Mouse (Mus musculus) forelimb bud, embryonic 11.5 days (tissue): ENCODE data around the gene Psmb5.

Experiments
- DNase-seq: peaks from one replicate; pipeline ENCODE4 v3.0.0-alpha.2; 2012; ENCODE audit warnings: low read depth, low spot score

The Psmb5 gene

DNA sequence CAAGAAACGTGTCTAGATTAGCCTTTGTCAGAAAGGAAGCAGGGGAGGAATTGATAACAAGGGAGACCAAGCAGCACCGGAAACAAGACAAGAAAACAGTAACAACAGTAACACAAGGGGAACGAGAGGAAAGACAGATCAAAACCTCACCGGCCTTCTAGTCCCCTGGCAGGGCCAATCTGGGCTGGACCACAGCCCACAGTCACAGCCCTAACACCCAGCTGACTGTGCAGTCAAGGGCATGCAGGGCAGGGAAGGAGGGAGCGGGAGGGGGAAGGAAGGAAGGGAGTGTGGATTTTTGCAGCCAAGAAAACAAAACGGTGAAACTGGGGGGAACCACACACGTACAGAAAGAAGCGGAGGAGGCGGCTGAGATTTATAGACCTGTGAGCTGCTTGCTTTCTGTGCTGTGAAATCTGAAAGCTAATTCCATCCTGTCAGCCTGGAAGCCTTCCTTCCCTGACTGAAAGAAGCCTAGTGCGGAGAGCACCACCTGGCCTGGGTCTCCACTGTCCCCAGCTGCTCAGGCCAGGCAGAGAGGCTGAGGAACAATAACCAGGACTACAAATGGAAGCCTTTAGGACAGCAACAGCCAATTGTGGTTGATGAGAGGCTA is 25.4 kb downstream of the Psmb5 start:
- no peak for DNase-seq

DNA sequence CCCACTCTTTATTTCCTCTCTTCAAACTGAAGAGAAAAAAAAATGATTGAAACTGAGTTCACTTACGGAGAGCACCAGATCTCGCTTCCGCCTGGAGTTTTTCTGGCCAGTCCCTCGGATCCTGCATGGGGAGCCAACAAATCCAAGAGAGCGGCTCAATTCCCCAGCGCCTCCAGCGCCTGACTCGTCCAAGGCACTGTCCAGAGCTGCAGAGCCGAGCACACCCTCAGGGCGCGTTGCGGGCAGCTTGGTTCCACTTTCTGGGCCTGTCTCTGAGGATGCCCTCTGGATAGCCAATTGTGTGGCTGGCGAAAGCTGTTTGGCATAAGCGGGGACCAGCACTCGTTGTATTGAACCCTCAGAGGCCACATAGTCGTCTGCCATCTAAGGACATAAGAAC is 26.8 kb downstream of the Psmb5 start:
- DNase-seq, result no peak

DNA sequence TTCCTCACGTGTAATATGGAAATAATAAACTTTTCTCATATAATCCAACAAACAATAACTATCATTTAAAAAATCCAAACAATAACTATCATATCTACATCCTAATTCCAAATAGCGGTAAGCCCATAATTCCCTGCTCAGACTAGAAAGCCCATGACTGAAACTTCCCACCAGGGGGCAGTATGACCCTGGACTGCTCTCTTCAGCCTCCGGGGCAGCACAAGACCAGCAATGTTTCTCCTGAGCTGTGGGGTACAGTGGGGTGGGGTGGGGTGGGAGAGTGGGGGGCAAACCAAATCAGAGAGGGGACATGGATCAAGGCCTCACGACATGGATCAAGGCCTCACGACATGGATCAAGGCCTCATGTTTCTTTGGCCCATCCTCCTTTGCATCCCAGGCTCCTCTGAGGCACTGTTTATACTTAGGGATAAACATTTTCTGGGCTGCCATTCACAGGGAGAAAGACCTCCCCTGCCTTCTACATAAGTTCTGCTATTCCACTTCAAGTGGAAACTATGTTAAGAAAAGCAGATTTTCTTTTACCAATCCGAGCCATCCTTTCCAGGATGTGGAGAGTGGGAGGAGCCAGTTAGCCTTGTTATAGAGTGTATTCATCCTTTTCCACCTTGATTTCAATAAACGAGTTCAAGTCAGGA is 34.0 kb downstream of the Psmb5 start:
- peak; percentile 62 for DNase-seq

DNA sequence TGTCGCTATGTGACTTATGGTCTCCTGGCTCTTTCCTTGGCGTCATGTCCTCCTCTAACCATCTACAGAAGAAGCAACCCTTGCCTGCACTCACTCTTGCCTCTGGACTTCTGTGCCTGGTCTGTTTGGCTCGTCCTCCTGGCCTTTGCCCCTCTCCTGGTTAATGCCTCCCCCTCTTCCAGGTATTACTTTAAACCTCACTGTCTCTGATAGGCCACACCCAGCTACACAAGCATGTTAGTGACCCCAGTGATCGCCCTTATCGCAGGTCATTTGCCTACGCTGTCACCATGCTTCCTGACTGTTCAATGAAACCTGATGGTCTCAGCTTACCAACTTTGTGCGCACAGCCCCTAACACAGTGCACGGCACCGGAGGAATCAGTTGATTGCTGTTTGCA is 35.3 kb downstream of the Psmb5 start:
- no peak for DNase-seq

DNA sequence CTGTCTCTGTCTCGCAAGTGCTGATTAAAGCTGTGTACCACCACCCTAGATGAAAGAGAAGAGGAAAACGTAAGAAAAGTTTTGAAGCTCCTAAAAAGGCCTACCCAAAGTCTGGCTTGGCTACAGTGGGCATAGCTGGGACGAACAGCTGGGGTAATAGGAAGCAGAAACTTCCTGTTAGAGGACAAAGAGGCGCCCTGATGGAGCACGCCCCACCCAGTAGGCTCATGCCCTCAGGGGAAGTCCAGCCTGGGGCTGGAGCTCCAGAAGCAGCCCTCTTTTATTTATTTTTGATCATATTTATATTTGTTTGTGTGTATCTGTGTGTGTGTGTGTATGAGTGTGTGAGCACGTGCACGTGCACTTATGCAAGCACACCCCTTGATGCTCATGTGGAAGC is 38.2 kb downstream of the Psmb5 start:
- DNase-seq, result no peak

DNA sequence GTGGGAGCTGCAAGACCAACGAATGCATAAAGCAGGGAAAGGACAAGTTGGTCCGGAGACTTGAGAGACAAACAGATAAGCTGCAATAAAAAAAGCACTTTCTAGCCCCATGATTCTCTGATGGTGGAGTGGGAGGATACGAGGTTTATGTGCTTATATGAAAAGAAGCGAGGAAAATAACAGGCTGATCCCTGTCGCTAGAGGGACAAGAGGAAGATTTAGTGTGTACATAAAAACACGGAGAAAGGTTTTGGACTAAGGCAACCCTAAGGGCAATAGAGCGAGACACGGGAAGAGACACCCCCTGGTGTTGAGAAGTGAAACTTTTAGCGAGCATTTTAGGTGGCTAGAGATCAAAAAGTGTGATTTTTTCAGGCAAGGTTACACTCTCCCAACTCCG is 39.8 kb downstream of the Psmb5 start:
- DNase-seq, result peak; percentile 71

DNA sequence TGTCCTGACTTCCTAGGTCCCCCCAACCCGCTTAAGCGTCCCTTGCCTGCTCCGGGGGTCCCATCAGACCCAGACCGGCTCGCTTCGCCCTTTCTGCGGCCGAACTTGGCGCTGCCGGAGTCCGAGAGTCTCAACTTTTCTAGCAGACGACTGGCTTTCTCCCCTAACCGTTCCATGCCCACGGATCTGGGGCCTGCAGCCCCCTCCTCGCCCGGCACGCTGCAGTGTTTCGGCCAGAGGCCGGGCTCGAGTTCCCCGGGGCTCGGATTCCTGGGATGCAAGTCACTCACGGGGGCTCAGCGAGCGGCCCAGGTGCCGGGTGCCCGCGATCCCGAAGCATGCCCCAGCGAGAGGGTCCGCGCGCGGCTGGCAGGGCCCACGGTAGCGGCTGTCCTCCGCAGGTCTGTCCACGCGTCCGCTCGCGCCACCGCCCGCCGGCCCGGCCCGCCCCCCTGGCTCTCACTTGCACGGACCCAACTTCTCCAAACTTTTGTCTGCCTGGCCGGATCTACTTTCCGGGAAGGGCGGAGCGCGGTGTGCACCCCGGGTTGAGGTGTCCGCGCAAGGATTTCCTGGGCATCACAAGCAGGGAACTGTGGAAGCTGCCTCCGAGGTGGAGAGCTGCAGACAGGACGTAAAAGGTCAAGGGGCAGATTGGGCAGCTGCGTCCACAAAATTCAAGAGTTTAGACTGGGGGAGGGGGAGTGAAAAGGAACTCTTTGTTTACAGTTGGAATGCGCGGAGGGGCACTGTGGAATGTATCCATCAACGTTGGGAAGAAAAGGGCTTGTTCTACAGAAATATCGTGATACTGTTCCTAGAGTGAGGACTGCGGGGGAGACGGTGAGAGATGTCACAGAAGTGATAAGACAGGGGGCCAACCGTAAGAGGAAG is 40.5 kb downstream of the Psmb5 start, which contains the start of gene Ajuba:
Ajuba (minus strand) TSS at position 470 of the 894 bp plus-strand sequence.
- DNase-seq, result peak; percentile 92

DNA sequence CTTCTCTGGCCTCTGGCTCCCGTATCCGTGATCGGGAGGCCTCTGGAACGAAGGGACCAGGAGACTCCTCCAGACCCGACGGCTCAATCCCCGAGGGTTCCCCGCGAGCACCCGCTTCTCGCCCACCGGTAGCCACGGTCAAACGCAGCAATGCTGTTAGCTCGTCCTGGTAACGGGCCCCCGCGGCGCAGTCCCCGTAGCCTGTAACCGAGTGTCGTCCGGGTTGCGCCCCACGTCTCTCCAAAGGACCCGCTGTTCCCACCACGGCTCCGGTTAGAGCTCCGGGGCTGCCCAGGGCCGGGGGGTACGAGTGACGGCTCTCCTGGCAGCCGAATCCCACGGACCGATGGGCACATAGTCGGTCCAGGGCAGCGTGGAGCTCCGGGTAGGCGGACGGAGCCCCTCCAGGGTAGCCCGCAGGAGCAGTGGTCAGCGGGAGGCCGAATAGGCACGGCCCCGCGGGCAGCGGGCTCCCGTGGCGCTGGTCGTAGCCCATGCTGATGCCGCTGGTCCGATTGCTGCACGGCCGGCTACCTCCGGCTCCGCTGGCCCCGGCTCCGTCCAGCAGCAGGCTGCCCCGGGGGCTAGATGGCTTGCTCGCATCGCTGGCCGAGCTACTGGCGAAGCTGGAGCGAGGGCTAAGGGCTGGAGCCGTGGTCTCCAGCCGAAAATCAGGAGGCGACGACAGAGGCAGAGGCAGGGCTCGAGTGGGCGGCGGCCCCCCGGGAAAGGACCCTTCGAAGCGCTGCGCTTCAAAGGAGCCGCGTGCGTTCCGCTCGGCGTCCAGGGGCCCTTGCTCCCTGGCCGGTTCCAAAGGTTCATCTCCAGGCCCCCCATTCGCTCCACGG is 41.4 kb downstream of the Psmb5 start:
- no peak for DNase-seq

DNA sequence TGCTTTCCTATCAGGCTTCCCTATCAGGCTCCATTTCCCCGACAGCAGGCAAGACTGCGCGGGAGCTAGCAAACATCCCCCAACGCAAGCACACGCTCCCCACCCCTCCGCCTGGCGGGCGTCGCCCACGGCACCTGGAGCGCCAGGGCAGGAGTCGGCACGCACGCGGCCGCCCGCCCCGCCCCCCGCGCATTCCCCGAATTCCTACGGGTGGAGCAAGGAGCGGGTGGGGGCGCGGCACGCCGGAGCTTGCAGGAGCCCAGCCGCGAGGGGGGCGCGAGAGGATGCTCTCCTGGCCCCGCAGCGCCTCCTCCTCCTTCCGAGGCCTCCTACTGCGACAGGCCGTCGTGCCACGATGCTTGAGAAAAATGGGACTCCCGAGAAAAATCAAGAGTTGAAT is 42.2 kb downstream of the Psmb5 start:
- DNase-seq, result peak; percentile 77

DNA sequence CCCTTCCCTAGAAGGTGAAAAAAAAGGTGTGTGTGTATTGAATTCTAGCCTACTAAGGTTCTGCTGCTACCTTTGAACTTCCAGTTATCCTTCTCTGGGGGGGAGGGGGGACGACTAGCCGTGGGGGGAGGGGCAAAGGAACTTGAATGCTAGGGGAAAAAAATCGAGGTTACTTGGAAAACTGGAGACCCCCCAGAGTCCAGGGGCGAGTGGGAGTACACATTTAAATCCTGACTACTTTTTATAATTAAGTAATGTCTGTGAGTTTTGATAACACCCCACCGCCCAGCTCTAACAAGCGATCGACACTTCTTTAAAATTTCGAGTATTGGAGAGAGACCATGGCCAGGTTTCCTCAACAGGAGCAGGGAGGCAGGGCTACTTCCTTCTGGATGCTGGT is 42.8 kb downstream of the Psmb5 start:
- DNase-seq, result no peak

DNA sequence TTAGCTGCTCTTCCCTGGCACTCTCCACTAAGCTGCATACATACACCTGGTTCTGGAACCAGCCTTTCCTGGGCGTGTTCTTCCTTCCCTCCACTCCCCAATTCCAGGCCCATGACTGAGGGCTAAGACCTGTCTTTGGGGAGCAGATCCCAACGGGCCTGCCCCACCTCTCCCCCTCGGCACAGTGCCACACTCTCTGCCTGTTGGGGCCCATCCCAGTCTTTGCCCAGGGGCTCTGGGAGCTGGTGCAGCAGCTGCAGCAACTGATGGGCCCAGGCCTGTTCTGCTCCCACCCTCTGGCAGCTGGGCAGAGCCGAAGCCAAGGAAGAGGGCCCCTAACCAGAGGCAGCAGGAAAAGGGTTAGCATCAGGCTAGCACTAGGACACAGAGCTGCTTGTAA is 43.6 kb downstream of the Psmb5 start:
- DNase-seq, result no peak

DNA sequence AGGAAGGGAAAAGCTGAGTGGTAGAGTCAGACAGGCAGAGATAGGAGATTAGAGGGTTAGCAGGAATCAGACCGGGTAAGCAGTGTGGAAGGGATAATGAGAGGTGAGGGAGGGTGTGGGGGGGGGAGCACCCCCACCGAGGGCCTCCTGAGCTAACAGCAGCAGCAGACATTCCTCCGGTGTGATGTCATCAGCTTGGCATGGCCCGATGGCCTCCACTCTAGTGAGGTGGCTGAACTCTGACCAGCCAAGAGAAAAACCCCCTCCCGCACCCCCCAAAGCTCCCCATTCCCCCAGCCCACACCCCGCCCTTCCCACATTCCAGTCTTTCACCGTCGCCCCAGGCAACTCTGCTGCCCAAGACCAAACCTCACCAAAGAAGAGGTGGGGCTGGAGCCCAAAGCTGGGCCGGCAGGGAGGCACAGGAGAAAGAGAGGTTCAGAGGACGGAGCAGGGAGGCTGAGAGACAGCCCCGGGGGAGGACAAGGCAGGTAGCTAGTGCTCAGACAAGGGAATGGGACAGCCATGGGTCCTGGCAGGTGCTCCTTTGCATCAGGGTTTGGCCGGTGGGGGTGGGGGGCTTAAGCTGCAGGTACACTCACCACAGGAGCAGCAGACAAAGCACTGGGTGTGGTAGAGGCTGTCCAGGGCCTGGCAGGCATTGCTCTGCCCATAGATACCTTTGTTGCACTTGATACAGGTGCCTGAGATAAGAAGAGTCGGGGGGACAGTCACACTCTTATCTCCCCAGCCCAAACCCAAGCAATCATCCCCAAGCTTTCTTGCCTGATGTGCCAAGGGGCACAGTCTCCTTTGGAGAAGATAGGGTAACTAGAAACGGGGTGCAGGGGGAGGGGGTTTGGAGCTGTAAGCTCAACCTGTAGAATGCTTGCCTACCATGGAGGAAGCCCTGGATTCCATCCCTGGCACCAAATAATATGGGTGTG is 44.8 kb downstream of the Psmb5 start:
- DNase-seq, result peak; percentile 68

DNA sequence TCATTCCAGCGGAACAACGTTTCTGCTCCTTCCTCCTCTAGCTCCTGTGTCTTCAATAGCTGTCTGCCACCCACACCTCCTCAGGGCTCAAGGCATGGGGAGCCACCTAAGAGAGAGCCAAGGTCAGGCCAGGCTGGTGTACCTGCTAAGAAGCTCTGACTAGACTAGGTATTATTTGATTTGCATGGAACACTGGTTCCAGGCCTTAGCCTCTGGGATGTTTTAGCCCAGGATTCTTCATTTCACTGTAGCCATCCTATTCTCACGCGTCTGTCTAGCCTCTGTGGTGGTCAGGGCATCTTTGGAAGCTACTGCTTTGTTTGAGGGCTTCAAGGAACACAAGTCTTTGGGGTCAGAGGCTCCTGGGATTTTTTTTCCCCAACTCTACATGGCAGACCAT is 45.7 kb downstream of the Psmb5 start:
- no peak for DNase-seq

DNA sequence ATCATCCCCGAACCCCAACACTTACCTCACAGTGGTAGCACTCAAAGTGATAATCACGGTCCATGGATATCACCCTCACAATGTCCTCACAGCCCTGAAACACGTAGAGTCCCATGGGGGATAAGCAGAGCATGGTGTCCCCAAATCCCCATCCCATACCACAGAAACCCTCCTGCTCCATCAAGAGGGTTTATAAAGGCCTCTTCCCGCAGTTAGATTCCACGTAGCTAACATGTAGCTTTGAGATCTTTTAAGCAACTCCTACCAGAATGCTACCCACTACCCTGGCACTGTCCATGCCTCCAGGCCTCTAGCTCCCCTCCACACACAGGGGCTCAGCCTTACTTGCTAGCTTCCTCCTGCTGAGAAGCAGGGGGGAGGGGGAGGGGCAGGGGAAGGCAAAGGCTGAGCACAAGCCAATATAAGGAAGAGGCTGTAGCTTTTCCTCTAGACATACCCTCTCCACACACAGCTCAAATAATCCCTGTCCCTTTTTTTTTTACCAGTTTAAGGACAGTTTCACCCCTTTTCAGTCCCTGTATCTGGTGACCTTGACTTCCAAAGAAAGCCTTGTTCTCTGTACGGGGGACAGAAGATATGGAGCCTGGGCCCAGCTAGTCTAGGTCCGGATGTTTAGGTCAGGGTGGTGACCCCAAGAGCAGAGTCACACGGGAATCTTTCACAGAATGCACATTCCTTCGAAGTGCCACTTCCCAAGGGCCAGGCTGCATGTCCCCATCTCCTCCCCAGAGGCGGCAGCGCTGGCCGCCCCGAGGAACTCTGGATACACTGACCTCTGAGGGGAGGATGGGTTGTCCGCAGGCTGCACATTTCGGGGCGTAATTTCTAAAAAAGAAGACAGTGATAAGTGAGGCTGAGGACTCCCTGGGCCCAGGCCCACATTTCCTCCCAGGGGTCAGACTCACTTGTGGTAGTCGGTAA is 48.1 kb downstream of the Psmb5 start:
- no peak for DNase-seq

DNA sequence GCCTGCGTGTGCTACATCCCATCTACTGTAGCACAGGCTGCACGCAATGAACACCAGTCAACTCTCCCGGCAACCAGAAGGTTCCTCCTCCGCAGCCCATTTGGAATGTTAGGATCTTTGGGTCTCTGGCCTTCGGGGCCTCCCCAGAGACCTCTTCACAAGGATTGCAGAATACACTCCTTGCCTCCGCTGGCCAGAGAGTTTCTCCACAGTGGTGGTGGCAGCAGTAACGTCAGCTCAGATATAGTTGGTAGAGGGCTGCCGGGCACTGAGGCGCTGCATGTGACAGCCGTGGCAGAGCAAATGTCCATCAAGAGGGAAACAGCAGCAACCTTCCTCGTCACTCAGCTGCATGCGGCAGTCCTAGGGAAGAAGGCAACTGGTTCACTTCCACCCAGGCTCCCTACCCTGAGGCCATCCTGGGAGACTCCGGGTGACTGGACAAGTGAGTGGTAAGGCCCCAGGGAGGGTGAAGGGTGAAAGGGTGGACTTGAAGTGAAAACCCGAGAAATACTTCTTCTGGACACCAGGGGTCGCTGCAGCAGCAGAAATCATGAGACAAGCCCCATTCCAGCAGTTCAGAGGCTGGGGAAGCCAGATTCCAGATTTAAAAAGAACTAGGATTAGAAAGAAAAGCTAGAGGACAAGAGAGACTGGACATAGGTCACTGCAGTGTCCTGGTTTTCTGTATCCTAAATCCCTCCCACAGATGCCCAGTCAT is 49.0 kb downstream of the Psmb5 start:
- DNase-seq, result peak; percentile 80
